Mouse (Mus musculus): ENCODE measurements at regions not wholly inside any gene's neighbourhood (a gene's known extent, or its start where the extent isn't known, plus 50 kb on each side); places are given as distances from the start of the nearest gene placed in this dataset.

- H3K27ac ChIP-seq (ENCODE audit: control insufficient read depth, insufficient read depth, low read length): no peak overlapping the region
- no peaks in the 10 kb centered on the region for H3K36me3 ChIP-seq (ENCODE audit: control insufficient read depth, insufficient read depth, low read length)
- no peak for DNase-seq
- H3K4me1 ChIP-seq (replicated peaks; ENCODE audit: control insufficient read depth, insufficient read depth, low read length): no peaks in the 10 kb centered on the region
- no peaks in the 10 kb centered on the region for H3K27me3 ChIP-seq (ENCODE audit: control insufficient read depth, insufficient read depth, low read length)
- WGBS: 68% methylated on average over 3 of the region's 3 CpGs
- TF ChIP-seq POLR2A (IDR thresholded peaks at IDR 0.05; ENCODE audit: control insufficient read depth, extremely low read depth, insufficient read depth, low read length, poor library complexity): no peak
- no peak for TF ChIP-seq CTCF (IDR thresholded peaks at IDR 0.05; ENCODE audit: borderline replicate concordance, control insufficient read depth, extremely low read depth, insufficient read depth, low read length, poor library complexity)
- no peak overlapping the region for H3K4me3 ChIP-seq (ENCODE audit: control insufficient read depth, insufficient read depth, low read length)
Measured at GRCm38 (mm10) chr3:105219630-105220029, 153.0 kb downstream of the 4930564D02Rik start.

- DNase-seq: no peak
- Histone ChIP-seq H3K27me3 (ENCODE audit: control insufficient read depth, insufficient read depth, low read length) (no peaks in the 10 kb centered on the region), H3K27ac (ENCODE audit: control insufficient read depth, insufficient read depth, low read length) (no peak overlapping the region), H3K4me1 (replicated peaks; ENCODE audit: control insufficient read depth, insufficient read depth, low read length) (no peaks in the 10 kb centered on the region), H3K4me3 (ENCODE audit: control insufficient read depth, insufficient read depth, low read length) (no peak overlapping the region), H3K36me3 (ENCODE audit: control insufficient read depth, insufficient read depth, low read length) (no peaks in the 10 kb centered on the region)
- no peak for TF ChIP-seq CTCF (IDR thresholded peaks at IDR 0.05; ENCODE audit: borderline replicate concordance, control insufficient read depth, extremely low read depth, insufficient read depth, low read length, poor library complexity)
- no peak for TF ChIP-seq POLR2A (IDR thresholded peaks at IDR 0.05; ENCODE audit: control insufficient read depth, extremely low read depth, insufficient read depth, low read length, poor library complexity)
- 84% methylated on average over 1 of the region's 1 CpGs for WGBS
Measured at GRCm38 (mm10) chr3:105220641-105221040, 154.0 kb downstream of the 4930564D02Rik start.

- Histone ChIP-seq H3K27ac (ENCODE audit: control insufficient read depth, insufficient read depth, low read length) (no peak overlapping the region), H3K4me3 (ENCODE audit: control insufficient read depth, insufficient read depth, low read length) (no peak overlapping the region), H3K27me3 (ENCODE audit: control insufficient read depth, insufficient read depth, low read length) (no peaks in the 10 kb centered on the region), H3K36me3 (ENCODE audit: control insufficient read depth, insufficient read depth, low read length) (no peaks in the 10 kb centered on the region), H3K4me1 (replicated peaks; ENCODE audit: control insufficient read depth, insufficient read depth, low read length) (no peaks in the 10 kb centered on the region)
- 70% methylated on average over 3 of the region's 3 CpGs for WGBS
- DNase-seq: no peak
- TF ChIP-seq CTCF (IDR thresholded peaks at IDR 0.05; ENCODE audit: borderline replicate concordance, control insufficient read depth, extremely low read depth, insufficient read depth, low read length, poor library complexity) (no peak), POLR2A (IDR thresholded peaks at IDR 0.05; ENCODE audit: control insufficient read depth, extremely low read depth, insufficient read depth, low read length, poor library complexity) (no peak)
Measured at GRCm38 (mm10) chr3:105222925-105223324, 156.3 kb downstream of the 4930564D02Rik start.

GRCm38 (mm10) chr3:105223671-105224070 lies 157.0 kb downstream of the 4930564D02Rik start:
- no peak for DNase-seq
- TF ChIP-seq POLR2A (IDR thresholded peaks at IDR 0.05; ENCODE audit: control insufficient read depth, extremely low read depth, insufficient read depth, low read length, poor library complexity): no peak
- no peak for TF ChIP-seq CTCF (IDR thresholded peaks at IDR 0.05; ENCODE audit: borderline replicate concordance, control insufficient read depth, extremely low read depth, insufficient read depth, low read length, poor library complexity)
- no peaks in the 10 kb centered on the region for H3K36me3 ChIP-seq (ENCODE audit: control insufficient read depth, insufficient read depth, low read length)

GRCm38 (mm10) chr3:105227551-105227950 lies 160.9 kb downstream of the 4930564D02Rik start:
- no peak for TF ChIP-seq POLR2A (IDR thresholded peaks at IDR 0.05; ENCODE audit: control insufficient read depth, extremely low read depth, insufficient read depth, low read length, poor library complexity)
- TF ChIP-seq CTCF (IDR thresholded peaks at IDR 0.05; ENCODE audit: borderline replicate concordance, control insufficient read depth, extremely low read depth, insufficient read depth, low read length, poor library complexity): no peak
- no peak overlapping the region for H3K27ac ChIP-seq (ENCODE audit: control insufficient read depth, insufficient read depth, low read length)
- no peak overlapping the region for H3K4me3 ChIP-seq (ENCODE audit: control insufficient read depth, insufficient read depth, low read length)
- H3K27me3 ChIP-seq (ENCODE audit: control insufficient read depth, insufficient read depth, low read length): no peaks in the 10 kb centered on the region
- no peak for DNase-seq
- H3K4me1 ChIP-seq (replicated peaks; ENCODE audit: control insufficient read depth, insufficient read depth, low read length): no peaks in the 10 kb centered on the region
- WGBS: 85% methylated on average over 1 of the region's 1 CpGs
- no peaks in the 10 kb centered on the region for H3K36me3 ChIP-seq (ENCODE audit: control insufficient read depth, insufficient read depth, low read length)

More at GRCm38 (mm10) chr3:105223671-105224070, 157.0 kb downstream of the 4930564D02Rik start:
- Histone ChIP-seq H3K27ac (ENCODE audit: control insufficient read depth, insufficient read depth, low read length) (no peak overlapping the region), H3K4me1 (replicated peaks; ENCODE audit: control insufficient read depth, insufficient read depth, low read length) (no peaks in the 10 kb centered on the region), H3K27me3 (ENCODE audit: control insufficient read depth, insufficient read depth, low read length) (no peaks in the 10 kb centered on the region), H3K4me3 (ENCODE audit: control insufficient read depth, insufficient read depth, low read length) (no peak overlapping the region)
- WGBS: 70% methylated on average over 4 of the region's 4 CpGs

GRCm38 (mm10) chr3:105228401-105228800 lies 161.8 kb downstream of the 4930564D02Rik start:
- Histone ChIP-seq H3K36me3 (ENCODE audit: control insufficient read depth, insufficient read depth, low read length) (no peaks in the 10 kb centered on the region), H3K27ac (ENCODE audit: control insufficient read depth, insufficient read depth, low read length) (no peak overlapping the region), H3K27me3 (ENCODE audit: control insufficient read depth, insufficient read depth, low read length) (no peaks in the 10 kb centered on the region), H3K4me1 (replicated peaks; ENCODE audit: control insufficient read depth, insufficient read depth, low read length) (no peaks in the 10 kb centered on the region), H3K4me3 (ENCODE audit: control insufficient read depth, insufficient read depth, low read length) (no peak overlapping the region)
- TF ChIP-seq POLR2A (IDR thresholded peaks at IDR 0.05; ENCODE audit: control insufficient read depth, extremely low read depth, insufficient read depth, low read length, poor library complexity) (no peak), CTCF (IDR thresholded peaks at IDR 0.05; ENCODE audit: borderline replicate concordance, control insufficient read depth, extremely low read depth, insufficient read depth, low read length, poor library complexity) (no peak)
- DNase-seq: no peak
- 91% methylated on average over 3 of the region's 3 CpGs for WGBS

GRCm38 (mm10) chr3:105241048-105241447 lies 174.4 kb downstream of the 4930564D02Rik start:
- no peak for DNase-seq
- Histone ChIP-seq H3K27me3 (ENCODE audit: control insufficient read depth, insufficient read depth, low read length) (no peaks in the 10 kb centered on the region), H3K36me3 (ENCODE audit: control insufficient read depth, insufficient read depth, low read length) (no peaks in the 10 kb centered on the region), H3K4me1 (replicated peaks; ENCODE audit: control insufficient read depth, insufficient read depth, low read length) (no peaks in the 10 kb centered on the region), H3K27ac (ENCODE audit: control insufficient read depth, insufficient read depth, low read length) (no peak overlapping the region), H3K4me3 (ENCODE audit: control insufficient read depth, insufficient read depth, low read length) (no peak overlapping the region)
- TF ChIP-seq CTCF (IDR thresholded peaks at IDR 0.05; ENCODE audit: borderline replicate concordance, control insufficient read depth, extremely low read depth, insufficient read depth, low read length, poor library complexity): no peak
- TF ChIP-seq POLR2A (IDR thresholded peaks at IDR 0.05; ENCODE audit: control insufficient read depth, extremely low read depth, insufficient read depth, low read length, poor library complexity): no peak
- 81% methylated on average over 3 of the region's 3 CpGs for WGBS

Data from thymus, adult 2 months (tissue).